Mouse (Mus musculus) hindbrain, embryonic 15.5 days (tissue): ENCODE data around the gene Lsamp. TPM values are rescaled to one million over a fixed set of nuclear protein-coding genes. Genes with fewer than 3 reads are reported as not detected.

Experiments
- ATAC-seq: fragments of 200-750 bp; cut with Nextera tagmentation; 2 replicates; pipeline ENCODE4 v1.8.0; 2017; ENCODE audit warnings: low read depth, moderate number of reproducible peaks, moderate TSS enrichment; ENCODE audit not compliant: low FRiP score
- H3K27ac ChIP-seq: fragments of 300-500 bp; sonication (generic); replicated peaks from 2 replicates; pipeline ENCODE4 v1.5.1; 2015; ENCODE audit warnings: mild to moderate bottlenecking, inconsistent platforms
- H3K27me3 ChIP-seq: fragments of 300-500 bp; sonication (generic); 2 replicates; pipeline ENCODE4 v1.6.1; 2015; ENCODE audit warnings: control low read depth, inconsistent platforms
- H3K36me3 ChIP-seq: fragments of 300-500 bp; sonication (generic); 2 replicates; pipeline ENCODE4 v1.6.1; 2015; ENCODE audit warnings: control low read depth, inconsistent platforms
- H3K4me1 ChIP-seq: fragments of 300-500 bp; sonication (generic); replicated peaks from 2 replicates; pipeline ENCODE4 v1.6.1; 2015; ENCODE audit warnings: control low read depth, inconsistent platforms
- H3K4me2 ChIP-seq: fragments of 300-500 bp; sonication (generic); 2 replicates; pipeline ENCODE4 v1.6.1; 2015; ENCODE audit warnings: moderate library complexity, mild to moderate bottlenecking, inconsistent platforms
- H3K4me3 ChIP-seq: fragments of 300-500 bp; sonication (generic); 2 replicates; pipeline ENCODE4 v1.5.1; 2015; ENCODE audit warnings: mild to moderate bottlenecking, inconsistent platforms
- H3K9ac ChIP-seq: fragments of 300-500 bp; sonication (generic); 2 replicates; pipeline ENCODE4 v1.6.1; 2015; ENCODE audit warnings: inconsistent platforms
- H3K9me3 ChIP-seq: fragments of 300-500 bp; sonication (generic); 2 replicates; pipeline ENCODE4 v1.6.1; 2016; ENCODE audit warnings: control low read depth, inconsistent platforms
- WGBS: fragments of 180-500 bp; shearing (Covaris S2); methylation state at CpG from one replicate; pipeline ENCODE4 v1.1.7; 2015; 5-methylcytosine and 5-hydroxymethylcytosine counted together
- polyA plus RNA-seq: library from polyadenylated mRNA; unstranded; fragments of >200 nt; fragmentation: Nextera tagmentation; extraction: Ambion mirVana; gene quantifications from 2 replicates; pipeline ENCODE4 v1.2.1, GENCODE M21; 2015

Lsamp gene
- polyA plus RNA-seq, 1 experiment from 2014 or later = 89.3 TPM

DNA sequence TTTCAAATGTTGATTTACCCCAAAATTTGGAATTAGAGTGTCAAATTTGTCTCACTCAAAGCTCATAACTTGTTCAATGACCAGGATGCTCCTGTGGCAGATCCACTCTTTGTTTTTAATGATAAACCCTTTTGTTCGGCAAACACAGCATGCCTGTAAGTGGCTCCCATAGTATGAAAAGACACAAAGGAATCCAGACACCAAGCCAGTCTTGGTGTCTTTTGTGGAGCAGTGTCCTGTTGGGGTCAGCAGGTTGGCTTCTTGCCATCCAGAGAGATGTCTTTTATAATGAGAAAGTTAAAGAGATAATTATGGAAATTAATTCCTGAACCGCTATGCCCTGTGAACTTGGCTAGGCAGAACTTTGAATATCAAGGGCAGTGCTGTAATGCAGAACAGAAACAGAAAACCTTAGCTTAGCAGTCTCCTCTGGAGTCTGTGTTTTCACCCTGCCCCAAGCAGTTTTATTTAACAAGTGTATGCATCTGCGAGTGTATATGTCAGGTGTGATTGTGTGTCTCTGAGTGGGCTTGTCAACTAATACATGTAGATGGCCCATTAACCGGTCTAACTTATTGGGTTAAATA lies 310.2 kb downstream of the Lsamp start:
- ATAC-seq = no peak
- Histone ChIP-seq H3K27me3 (no peaks in the 10 kb centered on the region), H3K4me1 (peaks cover 7% of the 10 kb centered on the region; the same call in 1 of the 2 replicates), H3K9me3 (no peaks in the 10 kb centered on the region), H3K4me2 (no peak overlapping the region), H3K36me3 (no peaks in the 10 kb centered on the region), H3K27ac (no peak overlapping the region), H3K9ac (no peak overlapping the region), H3K4me3 (no peak overlapping the region)
- WGBS = 30% methylated on average over 4 of the region's 4 CpGs

DNA sequence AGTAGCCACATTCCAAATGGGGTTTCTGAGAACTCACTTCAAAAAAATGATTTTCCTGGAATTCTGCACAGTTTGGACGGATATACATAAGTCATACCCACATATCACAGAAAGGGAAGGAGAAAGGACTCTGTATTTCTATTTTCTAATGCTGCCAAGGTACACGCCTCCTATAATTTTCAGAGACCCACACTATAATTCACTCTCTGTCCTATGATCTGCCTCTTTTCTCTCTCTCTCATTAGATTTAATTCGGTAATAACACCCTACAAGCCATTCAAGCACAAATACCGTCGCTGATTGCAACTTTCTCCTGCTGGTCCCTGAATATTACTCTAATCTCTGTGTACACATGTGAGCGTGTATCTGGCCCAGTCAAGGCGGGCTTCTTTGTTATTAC lies 311.1 kb downstream of the Lsamp start:
- no peaks in the 10 kb centered on the region for H3K9me3 ChIP-seq
- H3K9ac ChIP-seq = no peak overlapping the region
- H3K27me3 ChIP-seq = no peaks in the 10 kb centered on the region
- no peak overlapping the region for H3K4me3 ChIP-seq
- ATAC-seq = no peak
- H3K36me3 ChIP-seq = no peaks in the 10 kb centered on the region
- no peak overlapping the region for H3K27ac ChIP-seq
- H3K4me1 ChIP-seq = peaks cover 3% of the 10 kb centered on the region; the same call in 1 of the 2 replicates
- WGBS = 86% methylated on average over 7 of the region's 7 CpGs
- H3K4me2 ChIP-seq = no peak overlapping the region

DNA sequence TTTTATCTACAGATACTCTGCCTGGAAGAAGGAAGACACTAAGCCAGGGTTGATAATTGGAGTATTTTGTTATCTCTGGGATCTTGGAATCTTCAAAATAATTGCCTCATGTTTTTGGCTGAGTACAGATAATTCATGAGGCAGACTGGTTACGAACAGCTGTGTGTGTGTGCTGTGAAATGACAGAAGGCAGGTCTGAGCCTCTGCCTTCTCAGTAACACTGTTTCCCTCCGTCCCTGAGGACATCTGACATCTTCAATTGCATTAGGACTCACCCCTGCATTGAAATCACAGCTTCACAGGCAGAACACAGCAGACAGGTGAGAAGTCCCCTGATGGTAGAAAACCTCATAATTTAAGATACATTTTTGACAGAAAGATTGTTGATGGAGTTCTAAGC lies 323.5 kb downstream of the Lsamp start:
- Histone ChIP-seq H3K4me1 (0 out of 2 replicates have a peak, but pooled peaks cover 5% of the 10 kb centered on the region), H3K9ac (no peak overlapping the region), H3K9me3 (no peaks in the 10 kb centered on the region), H3K36me3 (no peaks in the 10 kb centered on the region), H3K4me3 (no peak overlapping the region), H3K4me2 (no peak overlapping the region), H3K27ac (no peak overlapping the region), H3K27me3 (no peaks in the 10 kb centered on the region)
- ATAC-seq = no peak
- WGBS = 59% methylated on average over 2 of the region's 2 CpGs

DNA sequence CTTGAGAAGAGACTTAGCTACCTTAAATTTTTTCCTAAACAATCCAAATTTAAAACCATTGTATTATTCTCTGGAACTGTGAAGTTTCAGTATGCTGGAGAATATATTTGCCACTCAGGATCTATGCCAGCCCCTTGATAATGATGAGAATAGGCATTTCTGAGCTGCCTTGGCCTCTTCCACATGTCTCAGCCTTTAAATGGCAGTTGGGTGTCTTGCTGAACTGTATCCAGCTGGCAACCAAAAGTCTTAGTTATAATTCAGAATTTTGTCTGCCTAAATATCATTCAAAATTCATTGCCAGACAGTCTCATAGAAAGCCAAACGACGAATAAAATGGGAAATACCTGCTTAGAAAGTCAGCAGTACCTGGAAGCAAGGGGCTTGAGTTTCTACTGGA lies 332.0 kb downstream of the Lsamp start:
- H3K4me3 ChIP-seq = no peak overlapping the region
- H3K4me2 ChIP-seq = no peak overlapping the region
- H3K27ac ChIP-seq = no peak overlapping the region
- no peak for ATAC-seq
- H3K9ac ChIP-seq = no peak overlapping the region
- no peaks in the 10 kb centered on the region for H3K4me1 ChIP-seq
- WGBS = 81% methylated on average over 2 of the region's 2 CpGs
- no peaks in the 10 kb centered on the region for H3K27me3 ChIP-seq
- H3K9me3 ChIP-seq = no peaks in the 10 kb centered on the region
- no peaks in the 10 kb centered on the region for H3K36me3 ChIP-seq

DNA sequence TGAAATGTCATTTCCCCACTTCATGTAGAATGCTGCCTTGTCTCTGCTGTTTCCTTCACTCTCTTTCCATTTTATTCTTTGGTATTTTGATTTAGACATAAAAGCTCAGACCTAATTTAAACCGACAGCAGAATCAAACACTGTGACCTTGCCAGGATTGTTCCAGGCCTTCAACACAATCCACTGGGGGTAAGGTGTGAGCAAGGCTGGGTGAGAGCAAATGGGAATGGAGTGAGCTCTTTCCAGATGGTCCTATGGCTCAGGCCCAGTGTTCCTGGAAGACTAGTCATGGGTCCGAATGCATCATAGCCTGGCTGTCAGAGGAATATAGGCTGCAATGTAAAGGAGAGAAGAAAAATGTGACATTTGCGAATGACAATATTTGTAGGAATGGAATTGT lies 340.6 kb downstream of the Lsamp start:
- Histone ChIP-seq H3K9ac (no peak overlapping the region), H3K27ac (no peak overlapping the region), H3K4me3 (no peak overlapping the region), H3K9me3 (no peaks in the 10 kb centered on the region), H3K4me1 (no peaks in the 10 kb centered on the region), H3K4me2 (no peak overlapping the region), H3K36me3 (no peaks in the 10 kb centered on the region), H3K27me3 (no peaks in the 10 kb centered on the region)
- WGBS = 91% methylated on average over 3 of the region's 3 CpGs
- ATAC-seq = no peak

DNA sequence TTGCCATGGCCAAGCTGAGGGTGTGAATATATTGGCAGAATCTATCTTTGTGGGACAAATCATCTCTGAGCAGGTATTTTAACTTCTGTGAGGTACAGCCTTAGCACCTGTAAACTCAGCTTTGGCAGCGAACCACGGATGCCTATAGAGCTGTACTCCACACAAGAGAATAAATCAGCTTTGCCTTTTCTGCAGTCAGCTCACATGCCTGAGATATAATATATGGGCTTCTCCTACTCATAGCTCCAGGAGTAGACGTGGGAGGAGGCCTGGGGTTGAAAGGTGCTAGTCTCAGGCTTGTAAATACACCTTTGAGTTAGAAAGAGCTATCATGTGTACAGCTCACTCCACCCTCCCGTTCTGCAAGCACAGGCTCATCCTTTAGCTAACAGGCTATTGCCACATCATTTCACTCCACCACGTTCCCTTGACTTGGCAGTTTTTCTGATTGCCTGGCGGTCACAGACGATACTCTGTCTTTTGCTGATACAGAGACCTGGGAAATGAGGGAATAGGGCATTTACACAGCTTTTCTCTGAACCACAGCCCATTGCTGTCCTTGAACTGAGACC lies 344.2 kb downstream of the Lsamp start:
- 74% methylated on average over 7 of the region's 7 CpGs for WGBS
- ATAC-seq = no peak
- H3K36me3 ChIP-seq = no peaks in the 10 kb centered on the region
- H3K27me3 ChIP-seq = no peaks in the 10 kb centered on the region
- H3K4me3 ChIP-seq = no peak overlapping the region
- H3K4me2 ChIP-seq = no peak overlapping the region
- H3K9ac ChIP-seq = no peak overlapping the region
- H3K4me1 ChIP-seq = no peaks in the 10 kb centered on the region
- H3K27ac ChIP-seq = no peak overlapping the region
- H3K9me3 ChIP-seq = no peaks in the 10 kb centered on the region

DNA sequence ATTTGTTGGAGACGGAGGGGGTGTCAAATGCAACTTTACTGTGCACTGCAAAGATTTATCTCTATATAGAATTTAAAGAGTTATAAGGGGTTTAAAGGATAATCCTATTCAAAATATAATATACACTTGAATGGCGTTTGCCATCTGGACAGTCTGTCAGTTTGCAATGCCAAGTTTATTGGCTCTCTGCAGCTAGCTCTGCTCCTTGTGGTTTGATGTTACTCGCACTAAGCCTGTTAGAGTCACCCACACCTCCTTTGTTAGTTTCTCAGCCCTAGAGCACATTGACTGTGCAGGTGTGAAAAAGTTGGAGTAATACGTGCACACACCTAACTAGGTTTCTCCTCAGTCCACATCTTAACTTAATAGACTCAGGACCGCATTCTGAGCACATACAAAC lies 385.5 kb downstream of the Lsamp start:
- H3K9ac ChIP-seq = no peak overlapping the region
- no peaks in the 10 kb centered on the region for H3K36me3 ChIP-seq
- H3K4me1 ChIP-seq = no peaks in the 10 kb centered on the region
- H3K4me3 ChIP-seq = no peak overlapping the region
- no peak for ATAC-seq
- H3K9me3 ChIP-seq = no peaks in the 10 kb centered on the region
- H3K27me3 ChIP-seq = no peaks in the 10 kb centered on the region
- no peak overlapping the region for H3K27ac ChIP-seq
- 87% methylated on average over 5 of the region's 5 CpGs for WGBS
- no peak overlapping the region for H3K4me2 ChIP-seq

DNA sequence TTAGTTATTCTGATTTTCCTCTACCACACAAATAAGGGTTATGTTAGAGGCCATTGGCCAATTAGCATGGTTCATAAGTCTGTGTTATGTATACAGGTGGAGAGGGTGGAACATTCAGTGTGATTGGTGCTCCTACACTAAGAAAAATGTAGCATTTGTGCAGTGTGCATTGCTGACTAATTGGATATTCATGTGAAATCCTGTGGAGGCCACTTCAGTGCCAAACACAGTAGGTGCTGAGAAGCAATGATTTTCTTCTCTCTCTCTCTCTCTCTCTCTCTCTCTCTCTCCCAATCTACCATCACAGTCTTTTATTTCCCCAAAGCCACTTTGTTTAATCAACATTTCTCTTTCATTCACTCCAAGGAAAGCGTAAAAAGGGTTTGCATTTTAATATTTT lies 387.1 kb downstream of the Lsamp start:
- no peak overlapping the region for H3K4me3 ChIP-seq
- H3K4me2 ChIP-seq = no peak overlapping the region
- 88% methylated on average over 1 of the region's 1 CpGs for WGBS
- H3K4me1 ChIP-seq = no peaks in the 10 kb centered on the region
- H3K27me3 ChIP-seq = no peaks in the 10 kb centered on the region
- H3K27ac ChIP-seq = no peak overlapping the region
- H3K36me3 ChIP-seq = no peaks in the 10 kb centered on the region
- no peaks in the 10 kb centered on the region for H3K9me3 ChIP-seq
- no peak overlapping the region for H3K9ac ChIP-seq
- no peak for ATAC-seq

DNA sequence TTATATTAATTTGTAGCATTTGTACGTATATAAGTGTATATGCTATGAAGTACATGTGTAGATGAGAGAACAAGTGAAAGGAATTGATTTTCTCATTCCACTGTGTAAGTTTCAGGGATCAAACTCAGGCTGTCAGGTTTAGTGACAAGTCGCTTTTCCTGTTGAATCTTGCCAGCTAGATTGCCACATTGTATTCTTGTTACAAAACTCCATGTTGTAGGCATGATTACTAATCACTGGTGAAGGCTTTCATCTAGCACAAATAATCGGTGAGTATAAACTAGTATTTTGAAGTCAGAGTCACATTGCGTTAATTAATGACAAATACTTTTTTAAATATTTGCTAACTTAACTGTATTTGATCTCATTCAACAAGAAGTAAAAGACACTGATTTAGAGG lies 391.2 kb downstream of the Lsamp start:
- Histone ChIP-seq H3K9me3 (no peaks in the 10 kb centered on the region), H3K27ac (no peak overlapping the region), H3K9ac (no peak overlapping the region), H3K4me1 (no peaks in the 10 kb centered on the region), H3K27me3 (no peaks in the 10 kb centered on the region), H3K36me3 (no peaks in the 10 kb centered on the region), H3K4me2 (no peak overlapping the region), H3K4me3 (no peak overlapping the region)
- ATAC-seq = no peak
- 95% methylated on average over 4 of the region's 4 CpGs for WGBS

DNA sequence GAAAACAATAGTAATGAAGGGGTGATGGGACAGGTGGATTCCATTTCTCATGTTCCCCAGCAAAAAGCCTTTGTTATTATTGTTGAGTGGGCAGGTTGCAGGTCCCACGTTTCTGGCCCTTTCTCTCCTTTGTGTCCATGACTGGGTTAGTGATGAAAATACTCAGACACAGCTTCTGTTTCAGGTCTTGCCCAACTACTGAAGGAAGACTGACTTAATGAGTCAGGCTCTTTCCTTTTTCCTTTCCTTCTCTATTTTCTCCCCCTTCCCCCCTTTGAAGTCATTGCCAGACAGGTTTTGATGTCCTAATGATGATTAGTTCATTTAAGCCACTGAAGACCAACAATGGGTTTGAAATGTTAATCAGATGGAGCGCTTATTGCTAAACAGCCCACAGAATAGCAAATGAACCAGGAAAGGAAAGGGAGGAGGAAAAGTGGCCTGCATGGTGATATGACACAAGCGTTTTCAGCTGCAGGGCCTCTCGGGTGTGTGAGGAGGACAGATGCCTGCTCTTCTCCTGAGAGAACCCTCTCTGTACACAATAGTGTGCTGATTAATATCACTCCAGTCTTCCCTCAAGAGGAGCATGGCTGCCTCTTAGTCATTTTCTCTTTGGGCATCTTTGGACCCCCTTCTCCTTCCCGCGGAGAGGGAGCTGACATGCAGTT lies 393.1 kb downstream of the Lsamp start:
- WGBS = 50% methylated on average over 6 of the region's 6 CpGs
- H3K9me3 ChIP-seq = no peaks in the 10 kb centered on the region
- no peak overlapping the region for H3K4me2 ChIP-seq
- H3K4me1 ChIP-seq = no peaks in the 10 kb centered on the region
- no peak for ATAC-seq
- no peaks in the 10 kb centered on the region for H3K36me3 ChIP-seq
- no peaks in the 10 kb centered on the region for H3K27me3 ChIP-seq
- no peak overlapping the region for H3K9ac ChIP-seq
- H3K4me3 ChIP-seq = no peak overlapping the region
- H3K27ac ChIP-seq = no peak overlapping the region

DNA sequence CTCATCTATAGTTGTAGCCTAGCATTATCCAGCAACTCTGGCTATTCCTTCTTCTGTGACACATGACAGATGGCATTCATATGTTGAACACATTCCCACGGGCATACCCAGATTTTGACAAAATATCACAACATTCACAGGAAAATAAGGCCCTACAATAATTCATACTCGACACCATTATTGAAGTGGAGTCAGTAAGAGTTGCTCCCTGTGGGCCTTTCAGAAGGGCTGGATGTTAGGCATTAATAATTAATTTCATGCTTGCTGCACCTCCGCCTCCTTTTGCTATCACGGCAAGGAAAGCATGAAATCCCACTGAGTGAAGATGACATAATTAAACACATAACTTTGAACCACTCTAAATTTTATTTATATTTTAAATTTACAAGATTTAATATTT lies 407.9 kb downstream of the Lsamp start:
- Histone ChIP-seq H3K4me2 (no peak overlapping the region), H3K27me3 (no peaks in the 10 kb centered on the region), H3K4me3 (no peak overlapping the region), H3K4me1 (no peaks in the 10 kb centered on the region; the same call in 1 of the 2 replicates), H3K36me3 (no peaks in the 10 kb centered on the region), H3K9ac (no peak overlapping the region), H3K27ac (no peak overlapping the region), H3K9me3 (no peaks in the 10 kb centered on the region)
- WGBS = 26% methylated on average over 4 of the region's 4 CpGs
- no peak for ATAC-seq

DNA sequence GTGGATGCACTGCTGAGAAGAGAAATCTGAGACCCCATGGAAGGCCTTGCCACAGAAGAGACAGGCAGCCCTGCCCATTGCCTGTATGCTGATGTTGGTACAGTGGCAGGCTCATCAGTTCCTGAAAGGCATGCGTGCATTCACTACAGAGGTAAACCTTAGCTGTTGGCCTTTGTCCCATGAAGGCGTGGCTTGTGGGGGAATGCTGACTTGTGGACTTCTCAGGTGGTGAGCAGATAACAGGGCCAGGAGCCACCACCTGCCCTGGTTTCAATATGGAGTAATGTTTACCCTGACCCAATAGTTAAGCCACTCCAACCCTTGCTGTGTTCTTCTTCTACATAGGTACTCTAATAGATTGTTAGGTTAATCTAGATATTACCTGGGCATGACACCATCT lies 415.4 kb downstream of the Lsamp start:
- H3K4me3 ChIP-seq = no peak overlapping the region
- WGBS = 86% methylated on average over 2 of the region's 2 CpGs
- H3K4me1 ChIP-seq = no peaks in the 10 kb centered on the region
- H3K4me2 ChIP-seq = no peak overlapping the region
- ATAC-seq = no peak
- H3K9me3 ChIP-seq = no peaks in the 10 kb centered on the region
- no peaks in the 10 kb centered on the region for H3K27me3 ChIP-seq
- no peaks in the 10 kb centered on the region for H3K36me3 ChIP-seq
- H3K27ac ChIP-seq = no peak overlapping the region
- no peak overlapping the region for H3K9ac ChIP-seq
